Mouse (Mus musculus): ENCODE measurements around the gene Ano4.

DNA sequence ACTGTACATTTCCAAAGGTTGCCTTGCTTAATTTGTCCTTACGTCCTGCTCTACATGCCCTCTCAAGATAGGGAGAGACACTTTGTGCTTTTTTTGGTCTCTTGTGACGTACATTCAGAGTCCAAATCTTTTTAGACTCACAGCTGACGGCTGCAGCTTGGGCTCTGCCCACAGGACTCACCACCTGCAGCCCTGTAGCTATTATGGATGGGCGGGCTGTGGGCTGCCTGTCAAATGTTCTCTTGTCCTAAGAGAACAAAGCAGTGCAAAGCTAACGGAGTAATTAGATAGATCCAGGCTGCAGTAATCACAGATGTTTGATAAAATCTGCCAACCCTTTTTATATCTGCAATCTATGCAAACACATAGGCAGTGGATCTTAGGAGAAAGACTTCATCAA is 325.6 kb downstream of the Ano4 start:
- TF ChIP-seq POLR2A (IDR thresholded peaks at IDR 0.05; ENCODE audit: insufficient read length, low read depth) (no peak), MAX (IDR thresholded peaks at IDR 0.05; ENCODE audit: low read depth) (no peak), E2F4 (IDR thresholded peaks at IDR 0.05; ENCODE audit: insufficient read depth) (no peak), TCF12 (IDR thresholded peaks at IDR 0.05; ENCODE audit: insufficient read depth, poor library complexity, severe bottlenecking) (no peak)
